Mouse (Mus musculus) embryonic facial prominence, embryonic 11.5 days (tissue): Measurements from ENCODE around the gene Slc22a14. TPM values are rescaled to one million over a fixed set of nuclear protein-coding genes. Genes with fewer than 3 reads are reported as not detected.
A peak's percentile ranks its signal among the peaks of the same experiment; 100 is the strongest.

ENCODE experiments used
- ATAC-seq: fragments of 200-750 bp; cut with Nextera tagmentation; replicated peaks from 2 replicates; pipeline ENCODE4 v1.8.0; 2017; ENCODE audit warnings: low read depth; ENCODE audit not compliant: insufficient number of reproducible peaks, low FRiP score, low TSS enrichment
- DNase-seq: peaks from one replicate; pipeline ENCODE4 v3.0.0-alpha.2; 2015; ENCODE audit warnings: low spot score
- H3K27ac ChIP-seq: fragments of 300-500 bp; sonication (generic); replicated peaks from 2 replicates; pipeline ENCODE4 v1.5.1; 2014; ENCODE audit warnings: mild to moderate bottlenecking, low read depth, low read length, control low read depth
- H3K27me3 ChIP-seq: fragments of 300-500 bp; sonication (generic); 2 replicates; pipeline ENCODE4 v1.6.1; 2014; ENCODE audit warnings: mild to moderate bottlenecking, low read length, moderate library complexity, mixed read lengths; ENCODE audit not compliant: control insufficient read depth, insufficient read depth
- H3K36me3 ChIP-seq: fragments of 300-500 bp; sonication (generic); replicated peaks from 2 replicates; pipeline ENCODE4 v1.6.1; 2014; ENCODE audit warnings: low read depth, mild to moderate bottlenecking, low read length, moderate library complexity, mixed read lengths; ENCODE audit not compliant: control insufficient read depth, insufficient read depth
- H3K4me1 ChIP-seq: fragments of 300-500 bp; sonication (generic); 2 replicates; pipeline ENCODE4 v1.6.1; 2014; ENCODE audit warnings: low read length, mixed read lengths; ENCODE audit not compliant: control insufficient read depth, insufficient read depth
- H3K4me2 ChIP-seq: fragments of 300-500 bp; sonication (generic); 2 replicates; pipeline ENCODE4 v1.6.1; 2014; ENCODE audit warnings: low read depth, mild to moderate bottlenecking, control low read depth, low read length, moderate library complexity
- H3K4me3 ChIP-seq: fragments of 300-500 bp; sonication (generic); 2 replicates; pipeline ENCODE4 v1.5.1; 2014; ENCODE audit warnings: low read depth, low read length, control low read depth
- H3K9ac ChIP-seq: fragments of 300-500 bp; sonication (generic); replicated peaks from 2 replicates; pipeline ENCODE4 v1.6.1; 2014; ENCODE audit warnings: mild to moderate bottlenecking, control low read depth, low read length
- H3K9me3 ChIP-seq: fragments of 300-500 bp; sonication (generic); replicated peaks from 2 replicates; pipeline ENCODE4 v1.6.1; 2016; ENCODE audit warnings: mild to moderate bottlenecking, low read length, inconsistent platforms, mixed read lengths; ENCODE audit not compliant: control insufficient read depth
- WGBS: fragments of 180-500 bp; shearing (Covaris S2); extraction: QIAGEN DNeasy Blood & Tissue Kit; methylation state at CpG from one replicate; pipeline ENCODE4 v1.1.7; 2014; 5-methylcytosine and 5-hydroxymethylcytosine counted together
- polyA plus RNA-seq: library from polyadenylated mRNA; unstranded; fragments of >200 nt; fragmentation: Nextera tagmentation; extraction: Ambion mirVana; gene quantifications from 2 replicates; pipeline ENCODE4 v1.2.1, GENCODE M21; 2014

The Slc22a14 gene
- polyA plus RNA-seq, 1 experiment from 2014 or later, result not detected

DNA sequence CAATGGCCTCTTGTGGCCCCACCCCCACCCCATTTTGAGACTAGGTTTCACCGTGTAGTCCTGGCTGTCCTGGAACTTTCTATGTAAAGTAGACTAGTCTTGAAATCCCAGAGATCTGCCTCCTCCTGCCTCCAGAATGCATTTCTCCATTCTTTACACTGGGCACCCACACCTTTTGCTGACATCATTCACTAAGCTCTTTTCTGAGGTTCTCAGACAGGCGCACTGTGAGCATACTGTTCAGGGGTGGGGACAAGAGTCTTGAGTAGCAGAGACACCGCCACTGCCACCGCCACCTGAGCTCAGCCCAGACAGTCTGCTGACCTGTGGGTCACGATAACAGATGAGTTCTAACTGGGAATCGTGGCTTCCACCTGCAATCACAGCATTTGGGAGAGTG is 9.4 kb downstream of the Slc22a14 start:
- H3K9ac ChIP-seq, result no peak overlapping the region
- WGBS, result 68% methylated on average over 6 of the region's 6 CpGs
- H3K36me3 ChIP-seq, result peaks cover 3% of the 10 kb centered on the region
- DNase-seq, result no peak
- ATAC-seq, result no peak
- H3K4me1 ChIP-seq, result no peaks in the 10 kb centered on the region
- no peaks in the 10 kb centered on the region for H3K27me3 ChIP-seq
- H3K27ac ChIP-seq, result no peak overlapping the region
- H3K9me3 ChIP-seq, result no peaks in the 10 kb centered on the region
- no peak overlapping the region for H3K4me3 ChIP-seq
- H3K4me2 ChIP-seq, result no peak overlapping the region

- no peak overlapping the region for H3K4me2 ChIP-seq
- no peaks in the 10 kb centered on the region for H3K27me3 ChIP-seq
- WGBS, result 78% methylated on average over 6 of the region's 6 CpGs
- DNase-seq (no peak), ATAC-seq (no peak)
- no peaks in the 10 kb centered on the region for H3K4me1 ChIP-seq
- H3K36me3 ChIP-seq, result peaks cover 5% of the 10 kb centered on the region
- H3K4me3 ChIP-seq, result no peak overlapping the region
- H3K27ac ChIP-seq, result no peak overlapping the region
- H3K9ac ChIP-seq, result no peak overlapping the region
- no peaks in the 10 kb centered on the region for H3K9me3 ChIP-seq
Measured at GRCm38 (mm10) chr9:119353926-119354325, 11.4 kb downstream of the Slc22a14 start.

- Histone ChIP-seq H3K36me3 (peaks cover 5% of the 10 kb centered on the region), H3K4me1 (no peaks in the 10 kb centered on the region), H3K4me2 (no peak overlapping the region), H3K9me3 (no peaks in the 10 kb centered on the region), H3K27ac (no peak overlapping the region), H3K4me3 (no peak overlapping the region), H3K27me3 (no peaks in the 10 kb centered on the region), H3K9ac (no peak overlapping the region)
- ATAC-seq (no peak; the same call in 1 of the 2 replicates), DNase-seq (peak; percentile 82)
- 19% methylated on average over 4 of the region's 4 CpGs for WGBS
Measured at GRCm38 (mm10) chr9:119352060-119352459, 13.3 kb downstream of the Slc22a14 start.

GRCm38 (mm10) chr9:119350947-119351705 is 14.2 kb downstream of the Slc22a14 start:
- Histone ChIP-seq H3K9me3 (no peaks in the 10 kb centered on the region), H3K4me1 (no peaks in the 10 kb centered on the region), H3K4me3 (no peak overlapping the region), H3K27me3 (no peaks in the 10 kb centered on the region), H3K27ac (no peak overlapping the region), H3K4me2 (no peak overlapping the region), H3K36me3 (peaks cover 5% of the 10 kb centered on the region), H3K9ac (no peak overlapping the region)
- no peak for DNase-seq
- ATAC-seq, result no peak
- 85% methylated on average over 10 of the region's 10 CpGs for WGBS

DNA sequence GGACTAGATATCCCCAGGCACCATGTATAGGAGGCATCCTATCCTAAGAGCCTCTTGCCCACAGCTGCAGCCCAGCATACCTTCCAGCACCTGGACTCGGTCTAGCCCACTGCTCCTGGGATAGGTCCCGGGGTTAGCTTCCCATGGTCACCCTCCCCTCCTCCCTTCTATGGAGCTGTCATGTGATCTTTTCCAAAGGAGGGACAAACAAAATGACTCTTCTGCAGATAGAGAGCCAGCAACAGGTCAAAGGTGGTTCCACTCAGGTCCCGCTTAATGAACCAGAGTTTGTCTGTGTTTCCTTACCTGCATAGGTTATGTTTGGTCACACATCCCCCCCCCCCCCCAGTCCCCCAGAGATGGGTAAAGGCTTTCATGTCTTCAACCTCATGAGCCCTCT is 14.8 kb downstream of the Slc22a14 start:
- WGBS, result 85% methylated on average over 3 of the region's 3 CpGs
- H3K4me2 ChIP-seq, result no peak overlapping the region
- H3K27me3 ChIP-seq, result no peaks in the 10 kb centered on the region
- DNase-seq, result no peak
- no peak overlapping the region for H3K4me3 ChIP-seq
- no peaks in the 10 kb centered on the region for H3K9me3 ChIP-seq
- no peaks in the 10 kb centered on the region for H3K4me1 ChIP-seq
- no peak for ATAC-seq
- no peak overlapping the region for H3K27ac ChIP-seq
- peaks cover 7% of the 10 kb centered on the region for H3K36me3 ChIP-seq
- H3K9ac ChIP-seq, result no peak overlapping the region

DNA sequence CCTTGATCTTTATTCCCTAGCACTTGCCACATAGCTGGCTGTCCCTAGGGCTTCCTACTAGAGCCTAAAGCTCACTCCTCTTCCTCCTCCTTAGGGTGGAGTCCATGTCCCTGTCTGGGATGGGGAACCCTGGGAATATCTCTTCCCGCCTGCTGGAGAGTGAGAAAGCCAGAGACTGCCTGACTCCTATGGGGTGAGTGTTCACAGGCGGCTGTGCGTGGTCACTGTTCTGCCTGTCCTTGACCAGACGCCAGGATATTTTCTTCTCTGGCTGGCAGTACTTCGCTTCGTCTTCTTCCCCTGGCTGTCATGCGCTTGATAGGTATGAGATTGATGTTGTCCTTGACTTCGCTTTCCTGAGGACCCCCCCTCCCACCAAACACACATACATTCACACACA is 19.0 kb downstream of the Slc22a14 start:
- no peak for DNase-seq
- Histone ChIP-seq H3K27me3 (no peaks in the 10 kb centered on the region), H3K9ac (no peak overlapping the region), H3K4me2 (no peak overlapping the region), H3K4me3 (no peak overlapping the region), H3K27ac (no peak overlapping the region), H3K9me3 (no peaks in the 10 kb centered on the region), H3K36me3 (peaks cover 7% of the 10 kb centered on the region), H3K4me1 (peaks cover 4% of the 10 kb centered on the region)
- whole genome bisulfite sequencing, result 93% methylated on average over 8 of the region's 8 CpGs
- no peak for ATAC-seq

DNA sequence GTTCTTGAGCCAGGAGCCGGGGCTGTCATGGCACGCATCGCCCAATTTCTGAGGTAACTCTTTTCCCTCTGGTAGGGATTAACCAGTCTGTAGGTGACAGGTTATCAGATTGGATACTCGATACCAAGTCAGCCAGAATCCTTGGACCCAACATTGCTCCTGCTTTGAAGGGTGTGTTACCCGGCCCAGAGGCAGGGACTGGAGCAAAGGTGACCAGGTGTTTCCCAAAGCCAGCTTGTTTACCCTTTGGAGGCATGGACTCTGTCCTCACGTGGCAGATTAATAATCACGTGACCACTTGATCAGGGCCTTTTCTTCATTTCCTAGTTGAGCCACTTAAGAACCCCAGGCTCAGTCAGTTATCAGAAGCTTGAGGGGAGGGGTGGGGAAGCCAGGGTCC is 22.6 kb downstream of the Slc22a14 start:
- H3K9ac ChIP-seq, result no peak overlapping the region
- no peaks in the 10 kb centered on the region for H3K9me3 ChIP-seq
- no peak overlapping the region for H3K4me2 ChIP-seq
- peaks cover 2% of the 10 kb centered on the region; the same call in 1 of the 2 replicates for H3K27me3 ChIP-seq
- 85% methylated on average over 7 of the region's 7 CpGs for WGBS
- no peak for DNase-seq
- no peak overlapping the region for H3K27ac ChIP-seq
- 0 out of 2 replicates have a peak, but pooled peaks cover 2% of the 10 kb centered on the region for H3K36me3 ChIP-seq
- peaks cover 4% of the 10 kb centered on the region for H3K4me1 ChIP-seq
- H3K4me3 ChIP-seq, result no peak overlapping the region
- no peak for ATAC-seq

DNA sequence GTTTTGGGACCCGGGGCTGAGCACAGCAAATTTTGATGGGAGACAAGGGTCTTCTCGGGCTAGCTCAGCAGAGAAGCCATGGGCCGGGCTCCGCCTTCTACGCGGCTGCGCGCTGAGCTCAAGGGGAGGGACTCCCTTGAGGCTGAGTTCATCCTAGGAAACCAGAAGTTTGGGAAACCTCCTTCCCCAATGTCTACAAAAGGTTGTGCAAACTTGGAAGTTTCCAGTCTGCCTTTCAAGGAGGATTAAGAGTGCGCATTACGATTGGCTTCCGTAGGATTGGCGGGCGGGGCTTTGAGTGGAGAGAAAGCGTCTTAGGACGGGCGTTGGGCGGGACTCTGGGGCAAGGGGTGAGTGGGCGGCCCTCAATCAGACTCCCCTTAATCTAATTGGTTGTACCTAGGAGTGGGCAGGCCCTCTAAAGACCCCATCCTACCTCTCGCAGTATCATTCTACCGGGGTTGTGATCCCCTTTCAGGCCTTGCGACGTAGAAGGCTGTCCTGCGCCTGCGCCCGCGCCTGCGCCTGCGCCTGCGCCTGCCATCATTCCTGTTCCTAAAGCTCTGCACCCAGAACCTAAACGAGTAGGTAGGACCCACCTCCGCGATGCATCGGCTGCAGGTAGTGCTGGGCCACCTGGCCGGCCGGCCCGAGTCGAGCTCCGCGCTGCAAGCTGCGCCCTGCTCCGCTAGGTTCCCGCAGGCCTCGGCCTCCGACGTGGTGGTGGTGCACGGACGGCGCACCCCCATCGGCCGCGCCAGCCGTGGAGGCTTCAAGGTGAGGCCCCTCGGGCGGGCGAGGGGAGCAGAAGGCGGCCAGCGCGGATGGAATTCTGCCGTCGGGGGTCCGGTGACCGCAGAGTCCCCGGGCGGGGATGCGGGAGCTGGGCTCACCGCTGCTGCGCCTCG is 24.2 kb downstream of the Slc22a14 start, which contains the start of gene Myd88:
TSS of gene Myd88 (minus strand) at position 503 of the 908 bp plus-strand sequence.
- H3K27me3 ChIP-seq, result peaks cover 2% of the 10 kb centered on the region; the same call in 1 of the 2 replicates
- under 1% methylated on average over 62 of the region's 68 CpGs for WGBS
- H3K4me3 ChIP-seq, result peak within 1 kb of the TSS; percentile 77
- H3K9ac ChIP-seq, result peak within 1 kb of the TSS; percentile 74
- ATAC-seq (peak; percentile 98), DNase-seq (peak; percentile 98)
- H3K4me1 ChIP-seq, result peaks cover 4% of the 10 kb centered on the region
- peak within 1 kb of the TSS; percentile 83 for H3K4me2 ChIP-seq
- no peaks in the 10 kb centered on the region for H3K9me3 ChIP-seq
- peak within 1 kb of the TSS; percentile 59 for H3K27ac ChIP-seq
- H3K36me3 ChIP-seq, result 0 out of 2 replicates have a peak, but pooled peaks cover 2% of the 10 kb centered on the region
